Mouse (Mus musculus): Measurements from ENCODE around the gene H2afy2.

H2afy2 gene

GRCm38 (mm10) chr10:61783621-61784251 is at the start of gene H2afy2:
H2afy2 (minus strand) TSS chr10:61784147.
- DNase-seq = peak; percentile 78

- no peak for DNase-seq
These were observed 48.8 kb upstream of the H2afy2 start for GRCm38 (mm10) chr10:61832713-61833112.

GRCm38 (mm10) chr10:61831741-61832140 is 47.8 kb upstream of the H2afy2 start:
- no peak for DNase-seq

GRCm38 (mm10) chr10:61831251-61831650 is 47.3 kb upstream of the H2afy2 start:
- DNase-seq = no peak

- no peak for DNase-seq
These were observed 46.9 kb upstream of the H2afy2 start for GRCm38 (mm10) chr10:61830817-61831216.

- DNase-seq = no peak
These were observed 45.1 kb upstream of the H2afy2 start for GRCm38 (mm10) chr10:61829046-61829445.

- no peak for DNase-seq
These were observed 44.3 kb upstream of the H2afy2 start for GRCm38 (mm10) chr10:61827950-61828936.

- DNase-seq = no peak
These were observed 42.9 kb upstream of the H2afy2 start for GRCm38 (mm10) chr10:61826753-61827435.

GRCm38 (mm10) chr10:61825979-61826752 is 42.2 kb upstream of the H2afy2 start:
- DNase-seq = no peak

- no peak for DNase-seq
These were observed 41.6 kb upstream of the H2afy2 start for GRCm38 (mm10) chr10:61825536-61825935.

GRCm38 (mm10) chr10:61823731-61824115 is 39.8 kb upstream of the H2afy2 start:
- DNase-seq = no peak

- no peak for DNase-seq
These were observed 39.2 kb upstream of the H2afy2 start for GRCm38 (mm10) chr10:61822968-61823730.

- DNase-seq = no peak
These were observed 36.1 kb upstream of the H2afy2 start for GRCm38 (mm10) chr10:61820050-61820449.

GRCm38 (mm10) chr10:61811987-61812386 is 28.0 kb upstream of the H2afy2 start:
- DNase-seq = no peak

GRCm38 (mm10) chr10:61798133-61798576 is 14.2 kb upstream of the H2afy2 start:
- no peak for DNase-seq

GRCm38 (mm10) chr10:61795458-61795857 is 11.5 kb upstream of the H2afy2 start:
- DNase-seq = no peak

GRCm38 (mm10) chr10:61794971-61795370 is 11.0 kb upstream of the H2afy2 start:
- DNase-seq = no peak

- no peak for DNase-seq
These were observed 9.1 kb upstream of the H2afy2 start for GRCm38 (mm10) chr10:61793015-61793414.

GRCm38 (mm10) chr10:61788499-61788898 is 4.6 kb upstream of the H2afy2 start:
- DNase-seq = no peak

GRCm38 (mm10) chr10:61787541-61788313 is 3.8 kb upstream of the H2afy2 start:
- DNase-seq = no peak

- DNase-seq = no peak
These were observed 467 bp upstream of the H2afy2 start for GRCm38 (mm10) chr10:61784414-61784813.

All from cerebellum, postnatal 36 days (tissue).